Mouse (Mus musculus): ENCODE measurements around the gene Fgfbp1.

Fgfbp1 gene

GRCm38 (mm10) chr5:43981620-43982019, at the start of gene Fgfbp1:
TSS of gene Fgfbp1 (minus strand) at chr5:43981779.
- no peak for DNase-seq

- DNase-seq, result no peak
These were observed 16.9 kb upstream of the Fgfbp1 start for GRCm38 (mm10) chr5:43998295-43998989.

- no peak for DNase-seq
These were observed 16.0 kb upstream of the Fgfbp1 start for GRCm38 (mm10) chr5:43997626-43998025.

- no peak for DNase-seq
These were observed 14.6 kb upstream of the Fgfbp1 start for GRCm38 (mm10) chr5:43996162-43996561.

GRCm38 (mm10) chr5:43994981-43995380, 13.4 kb upstream of the Fgfbp1 start:
- no peak for DNase-seq

- DNase-seq, result no peak
These were observed 8.7 kb upstream of the Fgfbp1 start for GRCm38 (mm10) chr5:43990316-43990715.

- DNase-seq, result no peak
These were observed 7.4 kb upstream of the Fgfbp1 start for GRCm38 (mm10) chr5:43989017-43989416.

GRCm38 (mm10) chr5:43986212-43986611, 4.6 kb upstream of the Fgfbp1 start:
- DNase-seq, result no peak

GRCm38 (mm10) chr5:43982896-43983295, 1.3 kb upstream of the Fgfbp1 start:
- no peak for DNase-seq

- DNase-seq, result no peak
These were observed 1.2 kb downstream of the Fgfbp1 start for GRCm38 (mm10) chr5:43980397-43980796.

- no peak for DNase-seq
These were observed 4.6 kb downstream of the Fgfbp1 start for GRCm38 (mm10) chr5:43976821-43977561.

- DNase-seq, result no peak
These were observed 7.4 kb downstream of the Fgfbp1 start for GRCm38 (mm10) chr5:43974166-43974565.

GRCm38 (mm10) chr5:43971156-43971555, 10.4 kb downstream of the Fgfbp1 start:
- DNase-seq, result no peak

- DNase-seq, result no peak
These were observed 11.0 kb downstream of the Fgfbp1 start for GRCm38 (mm10) chr5:43970532-43970931.

- no peak for DNase-seq
These were observed 12.9 kb downstream of the Fgfbp1 start for GRCm38 (mm10) chr5:43968634-43969033.

- DNase-seq, result no peak
These were observed 20.5 kb downstream of the Fgfbp1 start for GRCm38 (mm10) chr5:43961056-43961455.

GRCm38 (mm10) chr5:43959884-43960440, 21.6 kb downstream of the Fgfbp1 start:
- DNase-seq, result no peak

- DNase-seq, result no peak
These were observed 28.3 kb downstream of the Fgfbp1 start for GRCm38 (mm10) chr5:43953241-43953640.

GRCm38 (mm10) chr5:43948748-43949275, 32.8 kb downstream of the Fgfbp1 start:
- DNase-seq, result no peak

- no peak for DNase-seq
These were observed 33.4 kb downstream of the Fgfbp1 start for GRCm38 (mm10) chr5:43948111-43948743.

GRCm38 (mm10) chr5:43947330-43947977, 34.1 kb downstream of the Fgfbp1 start:
- no peak for DNase-seq

GRCm38 (mm10) chr5:43933269-43933668, 48.3 kb downstream of the Fgfbp1 start:
- no peak for DNase-seq
